Mouse (Mus musculus): Measurements from ENCODE around the gene Prl5a1.

Prl5a1 gene

DNA sequence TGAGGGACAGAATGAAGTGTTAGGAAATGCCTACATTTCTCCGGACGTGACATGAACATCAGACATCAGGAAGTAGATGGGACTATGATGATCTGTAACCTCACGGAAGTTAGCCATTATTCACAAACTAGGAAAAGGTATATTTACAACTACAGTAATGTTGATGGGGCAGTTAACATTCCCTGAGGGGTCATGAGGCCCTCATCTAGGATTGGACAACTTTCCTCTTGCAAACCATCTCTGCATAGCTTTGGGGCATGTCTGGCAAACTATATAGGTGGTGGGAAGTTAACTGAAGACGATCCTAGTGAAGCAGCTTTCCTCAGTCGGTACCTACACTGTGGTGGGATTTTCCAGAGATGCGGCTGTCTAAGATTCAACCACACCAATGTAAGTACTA lies at the start of gene Prl5a1:
Prl5a1 (plus strand) TSS at position 301 of the 400 bp plus-strand sequence.
- no peak for ATAC-seq (ENCODE audit: low TSS enrichment)

DNA sequence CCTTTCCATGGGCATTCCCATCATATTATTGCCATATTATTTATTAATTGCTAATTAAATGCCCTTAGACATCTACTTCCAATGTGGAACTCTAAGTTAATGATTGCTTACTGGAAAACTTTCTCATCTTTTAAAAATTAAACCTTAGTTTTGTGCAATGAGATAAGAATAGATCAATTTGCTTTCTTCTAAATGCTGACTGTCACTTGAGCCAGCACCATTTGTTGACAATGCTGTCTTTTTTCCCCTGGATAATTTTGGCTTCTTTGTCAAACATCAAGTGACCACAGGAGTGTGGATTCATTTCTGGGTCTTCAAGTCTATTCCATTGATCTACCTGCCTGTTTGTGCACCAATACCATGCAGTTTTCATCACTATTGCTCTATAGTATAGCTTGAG lies 46.1 kb upstream of the Prl5a1 start:
- no peak for ATAC-seq (ENCODE audit: low TSS enrichment)

DNA sequence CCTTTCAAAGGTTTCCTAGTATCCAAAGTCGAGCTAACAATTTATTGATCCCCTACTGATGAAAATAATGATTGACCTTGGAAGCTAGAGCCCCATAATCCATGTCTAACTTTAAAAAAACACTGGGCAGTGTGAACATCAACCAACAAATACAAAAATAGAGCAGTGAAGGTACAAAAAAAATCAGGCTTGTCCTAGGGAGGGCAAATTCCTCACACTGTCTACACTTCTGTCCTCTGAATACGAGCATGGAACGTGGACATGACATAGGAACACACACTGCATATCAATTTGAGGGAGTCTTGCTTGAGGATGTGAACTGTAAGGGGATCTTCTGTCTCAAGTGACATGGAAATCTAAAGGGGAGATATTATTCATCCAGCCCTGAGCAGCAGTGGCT lies 33.7 kb upstream of the Prl5a1 start:
- ATAC-seq (ENCODE audit: low TSS enrichment): no peak

DNA sequence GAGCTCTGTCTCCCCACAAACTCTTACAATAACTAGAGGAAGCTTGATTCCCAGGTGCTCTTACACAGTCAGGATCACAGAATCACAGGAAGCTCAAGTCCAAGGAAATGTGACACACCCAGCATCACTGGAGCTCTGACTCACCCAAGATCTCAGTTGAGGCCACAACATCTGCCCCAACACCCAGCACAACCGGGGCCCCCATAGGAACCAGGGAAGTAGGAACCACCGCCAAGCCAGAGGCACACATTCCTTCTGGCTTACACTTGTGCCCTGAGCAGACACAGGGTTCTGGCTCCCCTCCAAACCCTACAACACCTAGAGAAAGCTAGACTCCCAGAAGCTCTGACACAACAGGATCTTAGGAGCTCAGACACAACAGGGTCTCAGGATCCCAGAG lies 9.5 kb upstream of the Prl5a1 start:
- ATAC-seq (ENCODE audit: low TSS enrichment): no peak

DNA sequence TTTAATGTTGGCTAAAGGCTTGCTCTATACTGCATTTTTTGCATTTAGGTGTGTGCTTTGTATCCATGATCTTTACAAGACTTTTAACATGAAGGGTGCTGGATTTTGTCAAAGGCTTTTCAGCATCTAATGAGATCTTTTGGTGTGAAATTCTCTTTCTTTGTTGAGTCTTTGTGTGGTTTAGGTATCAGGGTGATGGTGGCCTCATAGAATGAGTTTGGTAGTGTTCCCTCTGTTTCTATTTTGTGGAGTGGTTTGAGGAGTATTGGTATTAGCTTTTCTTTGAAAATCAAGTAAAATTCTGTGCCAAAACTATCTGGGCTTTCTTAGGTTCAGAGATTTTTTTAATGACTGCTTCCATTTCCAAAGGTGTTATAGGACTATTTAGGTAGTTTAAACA lies 6.5 kb upstream of the Prl5a1 start:
- ATAC-seq (ENCODE audit: low TSS enrichment): no peak
